Mouse (Mus musculus): ENCODE results near the gene C1qc. TPM values are rescaled to one million over a fixed set of nuclear protein-coding genes. Genes with fewer than 3 reads are reported as not detected.

C1qc gene
- polyA plus RNA-seq, 1 experiment: 51.9 TPM

GRCm38 (mm10) chr4:136896461-136896860 is 3.6 kb upstream of the C1qc start:
- Histone ChIP-seq H3K27me3 (replicated peaks; ENCODE audit: control insufficient read depth, insufficient read depth, low read length) (no peaks in the 10 kb centered on the region), H3K4me3 (ENCODE audit: insufficient read depth, low read depth, low read length) (no peak overlapping the region), H3K36me3 (ENCODE audit: control insufficient read depth, insufficient read depth, low read length) (no peaks in the 10 kb centered on the region), H3K4me1 (ENCODE audit: control insufficient read depth, insufficient read depth, low read length) (no peaks in the 10 kb centered on the region), H3K27ac (ENCODE audit: insufficient read depth, low read depth, low read length) (no peak overlapping the region)
- TF ChIP-seq POLR2A (IDR thresholded peaks at IDR 0.05; ENCODE audit: low read depth, low read length): no peak
- no peak for TF ChIP-seq CTCF (conservative IDR thresholded peaks at IDR 0.05; ENCODE audit: insufficient read depth, insufficient read length, low read depth, low read length)
- 31% methylated on average over 10 of the region's 10 CpGs for WGBS
- no peak for DNase-seq

- no peak for DNase-seq
- TF ChIP-seq CTCF (conservative IDR thresholded peaks at IDR 0.05; ENCODE audit: insufficient read depth, insufficient read length, low read depth, low read length) (no peak), POLR2A (IDR thresholded peaks at IDR 0.05; ENCODE audit: low read depth, low read length) (no peak)
- H3K27me3 ChIP-seq (replicated peaks; ENCODE audit: control insufficient read depth, insufficient read depth, low read length): no peaks in the 10 kb centered on the region
These were observed 3.0 kb upstream of the C1qc start for GRCm38 (mm10) chr4:136895861-136896260.

GRCm38 (mm10) chr4:136894821-136895220 is 2.0 kb upstream of the C1qc start:
- no peaks in the 10 kb centered on the region for H3K36me3 ChIP-seq (ENCODE audit: control insufficient read depth, insufficient read depth, low read length)
- no peaks in the 10 kb centered on the region for H3K27me3 ChIP-seq (replicated peaks; ENCODE audit: control insufficient read depth, insufficient read depth, low read length)
- H3K4me3 ChIP-seq (ENCODE audit: insufficient read depth, low read depth, low read length): no peak overlapping the region
- H3K4me1 ChIP-seq (ENCODE audit: control insufficient read depth, insufficient read depth, low read length): no peaks in the 10 kb centered on the region
- TF ChIP-seq CTCF (conservative IDR thresholded peaks at IDR 0.05; ENCODE audit: insufficient read depth, insufficient read length, low read depth, low read length): no peak
- no peak for TF ChIP-seq POLR2A (IDR thresholded peaks at IDR 0.05; ENCODE audit: low read depth, low read length)
- no peak for DNase-seq
- no peak overlapping the region for H3K27ac ChIP-seq (ENCODE audit: insufficient read depth, low read depth, low read length)
- WGBS: 76% methylated on average over 4 of the region's 4 CpGs

More at GRCm38 (mm10) chr4:136895861-136896260, 3.0 kb upstream of the C1qc start:
- H3K4me3 ChIP-seq (ENCODE audit: insufficient read depth, low read depth, low read length): no peak overlapping the region
- H3K36me3 ChIP-seq (ENCODE audit: control insufficient read depth, insufficient read depth, low read length): no peaks in the 10 kb centered on the region
- H3K4me1 ChIP-seq (ENCODE audit: control insufficient read depth, insufficient read depth, low read length): no peaks in the 10 kb centered on the region
- 2% methylated on average over 15 of the region's 15 CpGs for WGBS
- H3K27ac ChIP-seq (ENCODE audit: insufficient read depth, low read depth, low read length): no peak overlapping the region

GRCm38 (mm10) chr4:136893691-136894543 is 1.1 kb upstream of the C1qc start:
- H3K27ac ChIP-seq (ENCODE audit: insufficient read depth, low read depth, low read length): no peak overlapping the region
- H3K36me3 ChIP-seq (ENCODE audit: control insufficient read depth, insufficient read depth, low read length): no peaks in the 10 kb centered on the region
- 5% methylated on average over 9 of the region's 9 CpGs for whole genome bisulfite sequencing
- H3K27me3 ChIP-seq (replicated peaks; ENCODE audit: control insufficient read depth, insufficient read depth, low read length): no peaks in the 10 kb centered on the region
- no peak for TF ChIP-seq POLR2A (IDR thresholded peaks at IDR 0.05; ENCODE audit: low read depth, low read length)
- TF ChIP-seq CTCF (conservative IDR thresholded peaks at IDR 0.05; ENCODE audit: insufficient read depth, insufficient read length, low read depth, low read length): peak; percentile 65
- no peak overlapping the region for H3K4me3 ChIP-seq (ENCODE audit: insufficient read depth, low read depth, low read length)
- no peaks in the 10 kb centered on the region for H3K4me1 ChIP-seq (ENCODE audit: control insufficient read depth, insufficient read depth, low read length)
- DNase-seq: peak; percentile 23

GRCm38 (mm10) chr4:136892371-136892770 is 494 bp downstream of the C1qc start:
- WGBS: 33% methylated on average over 7 of the region's 7 CpGs
- no peak overlapping the region for H3K4me3 ChIP-seq (ENCODE audit: insufficient read depth, low read depth, low read length)
- DNase-seq: no peak

GRCm38 (mm10) chr4:136891115-136891514 is 1.8 kb downstream of the C1qc start:
- no peaks in the 10 kb centered on the region for H3K27me3 ChIP-seq (replicated peaks; ENCODE audit: control insufficient read depth, insufficient read depth, low read length)
- TF ChIP-seq POLR2A (IDR thresholded peaks at IDR 0.05; ENCODE audit: low read depth, low read length) (no peak), CTCF (conservative IDR thresholded peaks at IDR 0.05; ENCODE audit: insufficient read depth, insufficient read length, low read depth, low read length) (no peak)
- H3K4me1 ChIP-seq (ENCODE audit: control insufficient read depth, insufficient read depth, low read length): no peaks in the 10 kb centered on the region
- 87% methylated on average over 4 of the region's 4 CpGs for WGBS
- no peaks in the 10 kb centered on the region for H3K36me3 ChIP-seq (ENCODE audit: control insufficient read depth, insufficient read depth, low read length)
- no peak overlapping the region for H3K27ac ChIP-seq (ENCODE audit: insufficient read depth, low read depth, low read length)
- no peak overlapping the region for H3K4me3 ChIP-seq (ENCODE audit: insufficient read depth, low read depth, low read length)
- no peak for DNase-seq

More at GRCm38 (mm10) chr4:136892371-136892770, 494 bp downstream of the C1qc start:
- Histone ChIP-seq H3K27me3 (replicated peaks; ENCODE audit: control insufficient read depth, insufficient read depth, low read length) (no peaks in the 10 kb centered on the region), H3K4me1 (ENCODE audit: control insufficient read depth, insufficient read depth, low read length) (no peaks in the 10 kb centered on the region), H3K27ac (ENCODE audit: insufficient read depth, low read depth, low read length) (no peak overlapping the region), H3K36me3 (ENCODE audit: control insufficient read depth, insufficient read depth, low read length) (no peaks in the 10 kb centered on the region)
- TF ChIP-seq POLR2A (IDR thresholded peaks at IDR 0.05; ENCODE audit: low read depth, low read length) (no peak), CTCF (conservative IDR thresholded peaks at IDR 0.05; ENCODE audit: insufficient read depth, insufficient read length, low read depth, low read length) (no peak)

- TF ChIP-seq POLR2A (IDR thresholded peaks at IDR 0.05; ENCODE audit: low read depth, low read length): no peak
- no peak for TF ChIP-seq CTCF (conservative IDR thresholded peaks at IDR 0.05; ENCODE audit: insufficient read depth, insufficient read length, low read depth, low read length)
- WGBS: 70% methylated on average over 15 of the region's 15 CpGs
- Histone ChIP-seq H3K4me3 (ENCODE audit: insufficient read depth, low read depth, low read length) (no peak overlapping the region), H3K27me3 (replicated peaks; ENCODE audit: control insufficient read depth, insufficient read depth, low read length) (no peaks in the 10 kb centered on the region), H3K4me1 (ENCODE audit: control insufficient read depth, insufficient read depth, low read length) (no peaks in the 10 kb centered on the region), H3K36me3 (ENCODE audit: control insufficient read depth, insufficient read depth, low read length) (no peaks in the 10 kb centered on the region), H3K27ac (ENCODE audit: insufficient read depth, low read depth, low read length) (no peak overlapping the region)
- DNase-seq: no peak
These were observed 2.9 kb downstream of the C1qc start for GRCm38 (mm10) chr4:136889981-136890380.
